Mouse (Mus musculus) spleen, adult 2 months (tissue): ENCODE results near the gene Rap1gap2.

Source experiments
- CTCF ChIP-seq: fragments of 200-500 bp; IDR thresholded peaks from 2 replicates; pipeline ENCODE4 v1.5.1; 2011; ENCODE audit warnings: mild to moderate bottlenecking, inconsistent platforms; ENCODE audit not compliant: insufficient read depth, insufficient read length, insufficient replicate concordance; ENCODE audit errors: extremely low read depth
- POLR2A ChIP-seq: fragments of 200-500 bp; IDR thresholded peaks from 2 replicates; pipeline ENCODE4 v1.6.1; 2011; ENCODE audit warnings: low read depth, low read length, inconsistent platforms

DNA sequence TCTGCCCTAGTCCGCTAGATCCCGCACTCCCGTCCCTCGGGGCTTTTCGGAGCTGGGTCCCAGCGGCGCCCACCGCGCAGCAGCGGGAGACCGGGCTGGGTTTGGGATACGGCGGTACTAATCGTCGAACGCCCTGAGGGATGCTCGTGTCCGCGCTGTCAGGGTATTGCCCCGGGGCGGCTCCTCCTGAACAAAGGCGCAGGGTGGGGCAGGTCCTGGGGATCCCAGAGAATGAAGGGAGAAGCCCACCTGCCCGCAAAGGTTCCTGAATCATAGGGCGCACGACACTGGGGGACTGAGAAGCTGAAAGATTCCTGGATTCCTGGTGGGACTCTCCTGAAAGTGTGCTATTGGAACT lies 20.5 kb downstream of the Rap1gap2 start:
- TF ChIP-seq CTCF, result no peak
- TF ChIP-seq POLR2A, result no peak
